Mouse (Mus musculus): ENCODE results near the gene Gm9507. TPM values are rescaled to one million over a fixed set of nuclear protein-coding genes. Genes with fewer than 3 reads are reported as not detected.

The Gm9507 gene
- polyA plus RNA-seq (2014; fragmentation: Nextera tagmentation; extraction: Ambion mirVana), result not detected in 2 replicates

DNA sequence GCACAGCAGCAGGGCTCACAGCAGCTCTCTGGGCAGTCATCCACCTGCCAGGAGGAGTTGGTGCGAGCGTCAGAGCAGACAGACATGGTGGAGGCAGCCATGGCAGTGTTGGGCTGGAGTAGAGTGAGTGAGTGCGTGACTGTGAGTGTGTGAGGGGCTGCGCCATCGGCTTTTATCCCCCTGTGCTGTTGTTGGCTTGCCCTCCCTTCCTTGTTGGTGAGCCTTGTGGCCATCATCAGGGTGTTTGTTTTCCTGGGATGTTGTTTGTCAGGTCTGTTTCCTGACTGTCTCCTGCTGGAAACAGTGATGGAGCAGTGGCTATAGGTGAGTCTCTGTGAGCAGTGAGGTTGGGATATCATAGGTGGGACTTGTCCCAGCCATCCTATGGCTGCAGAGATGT lies at the start of gene Gm9507:
TSS of gene Gm9507 (minus strand) at position 101 of the 400 bp plus-strand sequence.
- WGBS, result 66% methylated on average over 5 of the region's 5 CpGs
- Histone ChIP-seq H3K4me3 (ENCODE audit: low read depth, low read length) (no peak within 1 kb of the TSS), H3K36me3 (replicated peaks; ENCODE audit: control insufficient read depth, insufficient read depth, low read depth, low read length) (no peaks in the 10 kb centered on the region), H3K4me1 (ENCODE audit: control insufficient read depth, insufficient read depth, low read length) (no peaks in the 10 kb centered on the region), H3K4me2 (ENCODE audit: low read depth, low read length) (no peak within 1 kb of the TSS), H3K27ac (replicated peaks; ENCODE audit: low read depth, low read length) (no peak within 1 kb of the TSS), H3K9ac (replicated peaks; ENCODE audit: low read length) (no peak within 1 kb of the TSS), H3K27me3 (ENCODE audit: control insufficient read depth, insufficient read depth, low read length) (no peaks in the 10 kb centered on the region), H3K9me3 (replicated peaks; ENCODE audit: control insufficient read depth, low read length) (no peaks in the 10 kb centered on the region)
- ATAC-seq (replicated peaks; ENCODE audit: insufficient number of reproducible peaks, low FRiP score, low TSS enrichment, low read depth) (no peak), DNase-seq (ENCODE audit: low spot score) (no peak)

DNA sequence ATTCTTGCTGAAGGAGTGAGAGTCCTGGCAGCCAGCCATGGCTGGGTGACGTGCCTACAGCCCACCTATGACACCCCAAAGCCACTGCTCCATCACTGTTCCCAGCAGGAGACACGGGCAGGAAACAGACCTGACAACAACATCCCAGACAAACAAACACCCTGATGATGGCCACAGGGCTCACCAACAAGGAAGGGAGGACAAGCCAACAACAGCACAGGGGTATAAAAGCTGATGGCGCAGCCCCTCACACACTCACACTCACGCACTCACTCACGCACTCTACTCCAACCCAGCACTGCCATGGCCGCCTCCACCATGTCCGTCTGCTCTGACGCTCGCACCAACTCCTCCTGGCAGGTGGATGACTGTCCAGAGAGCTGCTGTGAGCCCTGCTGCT lies 40.9 kb upstream of the Gm9507 start, which contains the start of gene Gm10318:
TSS of gene Gm10318 (plus strand) at position 301 of the 400 bp plus-strand sequence.
- no peak within 1 kb of the TSS for H3K9ac ChIP-seq (replicated peaks; ENCODE audit: low read length)
- 67% methylated on average over 9 of the region's 9 CpGs for WGBS
- H3K27me3 ChIP-seq (ENCODE audit: control insufficient read depth, insufficient read depth, low read length), result no peaks in the 10 kb centered on the region
- H3K4me2 ChIP-seq (ENCODE audit: low read depth, low read length), result no peak within 1 kb of the TSS
- H3K36me3 ChIP-seq (replicated peaks; ENCODE audit: control insufficient read depth, insufficient read depth, low read depth, low read length), result no peaks in the 10 kb centered on the region
- H3K4me1 ChIP-seq (ENCODE audit: control insufficient read depth, insufficient read depth, low read length), result no peaks in the 10 kb centered on the region
- no peak within 1 kb of the TSS for H3K4me3 ChIP-seq (ENCODE audit: low read depth, low read length)
- ATAC-seq (replicated peaks; ENCODE audit: insufficient number of reproducible peaks, low FRiP score, low TSS enrichment, low read depth), result no peak
- H3K9me3 ChIP-seq (replicated peaks; ENCODE audit: control insufficient read depth, low read length), result no peaks in the 10 kb centered on the region
- DNase-seq (ENCODE audit: low spot score), result no peak
- H3K27ac ChIP-seq (replicated peaks; ENCODE audit: low read depth, low read length), result no peak within 1 kb of the TSS

DNA sequence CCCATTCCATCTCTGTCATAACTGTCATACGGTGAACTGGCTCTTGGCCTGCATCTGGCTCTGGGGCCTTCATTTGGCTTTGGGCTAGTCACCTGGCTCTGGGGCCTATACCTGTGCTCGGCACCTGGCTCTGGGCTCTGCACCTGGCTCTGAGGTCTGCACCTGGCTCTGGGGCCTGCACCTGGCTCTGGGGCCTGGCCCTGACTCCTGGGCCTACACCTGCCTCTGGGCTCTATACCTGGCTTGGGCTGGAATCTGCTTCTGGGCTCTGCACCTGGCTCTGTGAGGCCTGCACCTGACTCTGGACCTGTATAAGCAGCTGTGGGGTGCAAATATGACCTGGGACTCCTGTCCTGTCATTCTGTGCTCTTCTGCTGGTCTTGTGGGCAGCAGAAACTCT lies 35.9 kb upstream of the Gm9507 start:
- Histone ChIP-seq H3K9ac (replicated peaks; ENCODE audit: low read length) (no peak overlapping the region), H3K27me3 (ENCODE audit: control insufficient read depth, insufficient read depth, low read length) (no peaks in the 10 kb centered on the region), H3K4me2 (ENCODE audit: low read depth, low read length) (no peak overlapping the region), H3K9me3 (replicated peaks; ENCODE audit: control insufficient read depth, low read length) (no peaks in the 10 kb centered on the region), H3K4me1 (ENCODE audit: control insufficient read depth, insufficient read depth, low read length) (no peaks in the 10 kb centered on the region), H3K36me3 (replicated peaks; ENCODE audit: control insufficient read depth, insufficient read depth, low read depth, low read length) (no peaks in the 10 kb centered on the region), H3K27ac (replicated peaks; ENCODE audit: low read depth, low read length) (no peak overlapping the region), H3K4me3 (ENCODE audit: low read depth, low read length) (no peak overlapping the region)
- DNase-seq (ENCODE audit: low spot score) (no peak), ATAC-seq (replicated peaks; ENCODE audit: insufficient number of reproducible peaks, low FRiP score, low TSS enrichment, low read depth) (no peak)
- 83% methylated on average over 2 of the region's 2 CpGs for WGBS

DNA sequence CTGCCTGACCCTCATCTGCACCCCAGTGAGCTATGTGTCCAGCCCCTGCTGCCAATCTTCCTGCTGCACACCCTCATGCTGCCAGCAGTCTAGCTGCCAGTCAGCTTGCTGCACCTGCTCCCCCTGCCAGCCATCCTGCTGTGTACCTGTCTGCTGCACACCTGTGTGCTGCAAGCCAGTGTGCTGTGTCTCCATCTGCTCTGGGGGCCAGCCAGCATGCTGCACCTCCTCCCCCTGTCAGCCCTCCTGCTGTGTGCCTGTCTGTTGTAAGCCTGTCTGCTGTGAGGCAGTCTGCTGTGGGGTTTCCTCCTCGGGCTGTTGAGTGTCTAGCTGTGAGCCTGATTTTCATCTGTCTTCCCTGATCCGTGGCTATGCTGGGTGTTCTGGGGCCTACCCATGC lies 35.3 kb upstream of the Gm9507 start:
- Histone ChIP-seq H3K4me1 (ENCODE audit: control insufficient read depth, insufficient read depth, low read length) (no peaks in the 10 kb centered on the region), H3K9me3 (replicated peaks; ENCODE audit: control insufficient read depth, low read length) (no peaks in the 10 kb centered on the region), H3K36me3 (replicated peaks; ENCODE audit: control insufficient read depth, insufficient read depth, low read depth, low read length) (no peaks in the 10 kb centered on the region), H3K27ac (replicated peaks; ENCODE audit: low read depth, low read length) (no peak overlapping the region), H3K4me3 (ENCODE audit: low read depth, low read length) (no peak overlapping the region), H3K9ac (replicated peaks; ENCODE audit: low read length) (no peak overlapping the region), H3K4me2 (ENCODE audit: low read depth, low read length) (no peak overlapping the region), H3K27me3 (ENCODE audit: control insufficient read depth, insufficient read depth, low read length) (no peaks in the 10 kb centered on the region)
- 22% methylated on average over 2 of the region's 2 CpGs for WGBS
- ATAC-seq (replicated peaks; ENCODE audit: insufficient number of reproducible peaks, low FRiP score, low TSS enrichment, low read depth), result no peak
- no peak for DNase-seq (ENCODE audit: low spot score)

DNA sequence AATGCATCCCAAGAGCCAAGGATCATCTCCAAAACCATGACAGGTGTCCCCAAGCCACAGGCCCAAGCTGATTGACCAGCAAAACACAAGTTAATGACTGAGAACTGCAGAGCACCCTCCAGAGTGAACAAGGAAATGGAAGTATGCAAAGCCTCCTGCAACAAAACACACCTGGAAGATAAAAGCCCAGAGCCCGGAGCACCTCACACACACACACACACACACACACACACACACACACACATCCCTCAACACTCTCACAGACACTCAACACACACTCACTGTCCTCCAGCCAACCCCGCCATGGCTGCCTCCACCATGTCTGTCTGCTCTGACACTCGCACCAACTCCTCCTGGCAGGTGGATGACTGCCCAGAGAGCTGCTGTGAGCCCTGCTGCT lies 34.9 kb upstream of the Gm9507 start, which contains the start of gene Gm36176:
TSS of gene Gm36176 (plus strand) at position 301 of the 400 bp plus-strand sequence.
- Histone ChIP-seq H3K36me3 (replicated peaks; ENCODE audit: control insufficient read depth, insufficient read depth, low read depth, low read length) (no peaks in the 10 kb centered on the region), H3K4me2 (ENCODE audit: low read depth, low read length) (no peak within 1 kb of the TSS), H3K27me3 (ENCODE audit: control insufficient read depth, insufficient read depth, low read length) (no peaks in the 10 kb centered on the region), H3K9me3 (replicated peaks; ENCODE audit: control insufficient read depth, low read length) (no peaks in the 10 kb centered on the region), H3K4me1 (ENCODE audit: control insufficient read depth, insufficient read depth, low read length) (no peaks in the 10 kb centered on the region), H3K9ac (replicated peaks; ENCODE audit: low read length) (no peak within 1 kb of the TSS), H3K27ac (replicated peaks; ENCODE audit: low read depth, low read length) (no peak within 1 kb of the TSS), H3K4me3 (ENCODE audit: low read depth, low read length) (no peak within 1 kb of the TSS)
- 79% methylated on average over 3 of the region's 3 CpGs for WGBS
- no peak for ATAC-seq (replicated peaks; ENCODE audit: insufficient number of reproducible peaks, low FRiP score, low TSS enrichment, low read depth)
- no peak for DNase-seq (ENCODE audit: low spot score)

DNA sequence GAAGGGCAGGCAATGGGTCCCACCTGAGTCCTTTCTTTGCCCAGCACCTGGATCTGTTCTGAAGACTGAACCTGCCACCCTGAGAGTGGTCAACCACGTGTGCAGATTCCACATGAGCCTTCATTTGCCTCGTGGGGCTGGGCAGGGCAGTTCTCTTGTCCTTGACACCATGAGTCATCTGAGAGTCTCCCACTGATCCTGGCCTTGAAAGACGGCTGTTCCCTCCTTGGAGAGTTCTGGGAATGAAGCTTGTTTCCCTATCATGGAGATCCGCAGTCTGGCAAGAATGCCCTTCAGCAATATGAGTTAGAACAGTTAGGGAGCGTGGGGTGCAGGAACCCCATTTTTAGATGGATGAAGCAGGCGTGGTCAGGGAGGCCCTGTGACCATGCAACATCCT lies 27.4 kb upstream of the Gm9507 start:
- no peak for ATAC-seq (replicated peaks; ENCODE audit: insufficient number of reproducible peaks, low FRiP score, low TSS enrichment, low read depth)
- H3K9ac ChIP-seq (replicated peaks; ENCODE audit: low read length), result no peak overlapping the region
- WGBS, result 78% methylated on average over 6 of the region's 6 CpGs
- no peak overlapping the region for H3K27ac ChIP-seq (replicated peaks; ENCODE audit: low read depth, low read length)
- H3K4me1 ChIP-seq (ENCODE audit: control insufficient read depth, insufficient read depth, low read length), result no peaks in the 10 kb centered on the region
- no peaks in the 10 kb centered on the region for H3K9me3 ChIP-seq (replicated peaks; ENCODE audit: control insufficient read depth, low read length)
- H3K36me3 ChIP-seq (replicated peaks; ENCODE audit: control insufficient read depth, insufficient read depth, low read depth, low read length), result no peaks in the 10 kb centered on the region
- H3K4me2 ChIP-seq (ENCODE audit: low read depth, low read length), result no peak overlapping the region
- DNase-seq (ENCODE audit: low spot score), result no peak
- no peaks in the 10 kb centered on the region for H3K27me3 ChIP-seq (ENCODE audit: control insufficient read depth, insufficient read depth, low read length)
- H3K4me3 ChIP-seq (ENCODE audit: low read depth, low read length), result no peak overlapping the region

DNA sequence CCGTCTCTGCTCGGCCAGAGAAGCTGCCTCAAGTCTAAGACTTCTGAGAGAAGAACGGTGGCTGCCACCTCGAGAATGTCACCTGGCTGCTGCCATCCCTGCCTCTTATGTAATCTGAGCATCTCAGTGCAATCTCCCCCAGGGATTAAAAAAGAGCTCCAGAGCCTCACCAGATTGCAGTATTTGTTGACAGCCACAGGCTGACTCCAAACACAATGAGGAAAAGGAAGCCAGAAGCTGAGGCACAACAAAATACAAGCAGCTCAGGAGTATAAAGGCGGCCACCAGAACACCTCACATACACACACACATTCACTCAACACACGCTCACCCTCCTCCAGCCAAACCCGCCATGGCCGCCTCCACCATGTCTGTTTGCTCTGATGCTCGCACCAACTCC lies 24.0 kb upstream of the Gm9507 start, which contains the start of gene Krtap10-10:
TSS of gene Krtap10-10 (plus strand) at position 301 of the 400 bp plus-strand sequence.
- no peaks in the 10 kb centered on the region for H3K27me3 ChIP-seq (ENCODE audit: control insufficient read depth, insufficient read depth, low read length)
- no peaks in the 10 kb centered on the region for H3K36me3 ChIP-seq (replicated peaks; ENCODE audit: control insufficient read depth, insufficient read depth, low read depth, low read length)
- 61% methylated on average over 9 of the region's 9 CpGs for WGBS
- DNase-seq (ENCODE audit: low spot score) (no peak), ATAC-seq (replicated peaks; ENCODE audit: insufficient number of reproducible peaks, low FRiP score, low TSS enrichment, low read depth) (no peak)
- H3K27ac ChIP-seq (replicated peaks; ENCODE audit: low read depth, low read length), result no peak within 1 kb of the TSS
- H3K9me3 ChIP-seq (replicated peaks; ENCODE audit: control insufficient read depth, low read length), result no peaks in the 10 kb centered on the region
- H3K4me3 ChIP-seq (ENCODE audit: low read depth, low read length), result no peak within 1 kb of the TSS
- H3K4me2 ChIP-seq (ENCODE audit: low read depth, low read length), result no peak within 1 kb of the TSS
- no peak within 1 kb of the TSS for H3K9ac ChIP-seq (replicated peaks; ENCODE audit: low read length)
- H3K4me1 ChIP-seq (ENCODE audit: control insufficient read depth, insufficient read depth, low read length), result no peaks in the 10 kb centered on the region

DNA sequence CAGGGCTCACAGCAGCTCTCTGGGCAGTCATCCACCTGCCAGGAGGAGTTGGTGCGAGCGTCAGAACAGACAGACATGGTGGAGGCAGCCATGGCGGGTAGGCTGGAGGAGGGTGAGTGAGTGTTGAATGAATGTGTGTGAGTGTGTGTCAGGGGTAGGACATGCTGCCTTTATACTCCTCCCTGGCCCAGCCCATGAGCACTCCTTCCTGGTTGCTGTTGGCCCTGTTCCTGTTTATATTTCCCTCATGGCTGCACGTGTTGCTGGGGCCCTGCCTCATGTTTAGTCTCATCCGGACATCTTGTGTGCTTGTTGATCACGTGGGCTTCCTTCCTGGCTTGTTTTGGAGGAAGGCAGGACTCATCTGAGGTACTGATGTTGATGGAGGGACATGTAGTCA lies 15.3 kb upstream of the Gm9507 start, which contains the start of gene Krtap10-4:
TSS of gene Krtap10-4 (minus strand) at position 145 of the 400 bp plus-strand sequence.
- H3K9ac ChIP-seq (replicated peaks; ENCODE audit: low read length), result no peak within 1 kb of the TSS
- 62% methylated on average over 6 of the region's 6 CpGs for WGBS
- no peak within 1 kb of the TSS for H3K27ac ChIP-seq (replicated peaks; ENCODE audit: low read depth, low read length)
- H3K36me3 ChIP-seq (replicated peaks; ENCODE audit: control insufficient read depth, insufficient read depth, low read depth, low read length), result no peaks in the 10 kb centered on the region
- H3K27me3 ChIP-seq (ENCODE audit: control insufficient read depth, insufficient read depth, low read length), result no peaks in the 10 kb centered on the region
- ATAC-seq (replicated peaks; ENCODE audit: insufficient number of reproducible peaks, low FRiP score, low TSS enrichment, low read depth) (no peak), DNase-seq (ENCODE audit: low spot score) (no peak)
- no peak within 1 kb of the TSS for H3K4me2 ChIP-seq (ENCODE audit: low read depth, low read length)
- H3K4me3 ChIP-seq (ENCODE audit: low read depth, low read length), result no peak within 1 kb of the TSS
- no peaks in the 10 kb centered on the region for H3K9me3 ChIP-seq (replicated peaks; ENCODE audit: control insufficient read depth, low read length)
- no peaks in the 10 kb centered on the region for H3K4me1 ChIP-seq (ENCODE audit: control insufficient read depth, insufficient read depth, low read length)
